Mouse (Mus musculus) heart, embryonic 10.5 days (tissue): ENCODE results near the gene Prkd2. TPM values are rescaled to one million over a fixed set of nuclear protein-coding genes. Genes with fewer than 3 reads are reported as not detected.

Experiments used
- DNase-seq: peaks from one replicate; pipeline ENCODE4 v3.0.0-alpha.2; 2017; ENCODE audit warnings: low spot score
- H3K27ac ChIP-seq: fragments of 300-500 bp; sonication (generic); 2 replicates; pipeline ENCODE4 v1.5.1; 2016; ENCODE audit warnings: mild to moderate bottlenecking
- H3K27me3 ChIP-seq: fragments of 300-500 bp; sonication (generic); 2 replicates; pipeline ENCODE4 v1.6.1; 2016; ENCODE audit warnings: mild to moderate bottlenecking; ENCODE audit not compliant: poor library complexity, insufficient read depth, severe bottlenecking
- H3K36me3 ChIP-seq: fragments of 300-500 bp; sonication (generic); 2 replicates; pipeline ENCODE4 v1.6.1; 2016; ENCODE audit warnings: mild to moderate bottlenecking, moderate library complexity
- H3K4me1 ChIP-seq: fragments of 300-500 bp; sonication (generic); 2 replicates; pipeline ENCODE4 v1.6.1; 2016; ENCODE audit warnings: mild to moderate bottlenecking
- H3K4me3 ChIP-seq: fragments of 300-500 bp; sonication (generic); 2 replicates; pipeline ENCODE4 v1.5.1; 2016; ENCODE audit warnings: mild to moderate bottlenecking, moderate library complexity
- H3K9me3 ChIP-seq: fragments of 300-500 bp; sonication (generic); 2 replicates; pipeline ENCODE4 v1.6.1; 2016; ENCODE audit warnings: mild to moderate bottlenecking, moderate library complexity
- WGBS: fragments of 180-500 bp; shearing (Covaris S2); methylation state at CpG from one replicate; pipeline ENCODE4 v1.1.7; 2016; 5-methylcytosine and 5-hydroxymethylcytosine counted together
- polyA plus RNA-seq: library from polyadenylated mRNA; unstranded; fragments of >200 nt; fragmentation: Nextera tagmentation; extraction: Ambion mirVana; gene quantifications from 2 replicates; pipeline ENCODE4 v1.2.1, GENCODE M21; 2016

Gene Prkd2
- polyA plus RNA-seq, 1 experiment from 2014 or later, result 8.9 TPM

DNA sequence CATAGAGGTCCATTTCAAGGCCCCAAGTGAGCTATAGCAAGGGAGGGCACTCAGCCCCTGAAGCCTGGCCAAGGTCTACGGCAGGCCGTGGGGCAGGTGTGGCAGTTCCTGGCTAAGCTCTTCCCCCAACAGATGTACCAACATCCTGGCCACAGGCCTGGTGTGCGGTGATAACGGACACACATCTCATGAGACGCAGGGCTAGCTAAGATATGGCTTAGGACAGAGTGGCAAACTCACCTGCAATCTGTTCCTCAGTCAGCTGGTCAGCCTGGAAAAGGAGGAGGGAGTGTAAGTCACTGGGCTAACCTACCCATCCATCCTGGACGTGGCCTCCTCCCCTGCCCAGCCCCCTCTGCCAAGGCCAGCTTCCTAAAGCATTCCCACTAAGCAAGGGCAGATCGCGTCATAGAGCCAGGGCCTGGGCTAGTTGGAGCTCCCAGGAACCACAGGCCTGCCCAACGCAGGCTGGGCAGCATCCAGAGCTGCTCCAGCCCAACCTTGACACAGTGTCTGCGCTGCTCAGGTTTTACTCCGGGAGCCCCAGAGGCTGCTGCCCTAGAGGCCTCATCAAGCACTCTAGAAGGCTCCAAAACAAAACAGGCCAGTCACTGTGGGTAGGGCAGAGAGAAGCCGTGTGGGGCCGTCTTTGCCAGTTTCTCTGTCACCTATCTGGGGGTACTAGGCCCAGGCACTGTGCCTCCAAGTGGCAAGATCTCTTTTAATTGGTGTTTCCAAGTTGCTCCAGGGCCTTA lies 76.9 kb downstream of the Prkd2 start:
- Histone ChIP-seq H3K27me3 (no peaks in the 10 kb centered on the region), H3K9me3 (no peaks in the 10 kb centered on the region), H3K4me1 (peaks cover 53% of the 10 kb centered on the region), H3K27ac (no peak overlapping the region), H3K4me3 (no peak overlapping the region), H3K36me3 (peaks cover 65% of the 10 kb centered on the region)
- no peak for DNase-seq
- 80% methylated on average over 13 of the region's 13 CpGs for WGBS

Other genes starting within 250 kb of the Prkd2 start
- 18.3 and 20.0 TPM in 2 replicates for gene Arhgap35, start 227.9 kb upstream of the Prkd2 start, polyA plus RNA-seq
- 0.19 and 0.30 TPM in 2 replicates for gene Ceacam15, start 167.2 kb upstream of the Prkd2 start, polyA plus RNA-seq
- not detected in 2 replicates for gene Ceacam9, start 121.0 kb upstream of the Prkd2 start, polyA plus RNA-seq
- gene Ap2s1, start 104.5 kb upstream of the Prkd2 start, polyA plus RNA-seq, result 243 and 270 TPM in 2 replicates
- gene Slc1a5, start 61.6 kb upstream of the Prkd2 start, polyA plus RNA-seq, result 47.0 TPM in 2 replicates
- 101 and 107 TPM in 2 replicates for gene Strn4, start 27.0 kb upstream of the Prkd2 start, polyA plus RNA-seq
- gene Fkrp, start 26.2 kb upstream of the Prkd2 start, polyA plus RNA-seq, result 29.5 and 36.7 TPM in 2 replicates
- 5.0 and 7.2 TPM in 2 replicates for gene Dact3, start 32.4 kb downstream of the Prkd2 start, polyA plus RNA-seq
- 3.0 and 6.3 TPM in 2 replicates for gene Gng8, start 48.9 kb downstream of the Prkd2 start, polyA plus RNA-seq
- gene Ptgir, start 63.6 kb downstream of the Prkd2 start, polyA plus RNA-seq, result 0.15 and 0.51 TPM in 2 replicates
- gene Calm3, start 81.2 kb downstream of the Prkd2 start, polyA plus RNA-seq, result 114 and 117 TPM in 2 replicates
- 1.7 and 2.2 TPM in 2 replicates for gene Pnmal2, start 101.8 kb downstream of the Prkd2 start, polyA plus RNA-seq
- gene Pnmal1, start 116.8 kb downstream of the Prkd2 start, polyA plus RNA-seq, result 0.16 and 0.30 TPM in 2 replicates
- 0.22 and 0.24 TPM in 2 replicates for gene Gm42372, start 140.2 kb downstream of the Prkd2 start, polyA plus RNA-seq
- 13.3 and 19.7 TPM in 2 replicates for gene Ccdc8, start 149.8 kb downstream of the Prkd2 start, polyA plus RNA-seq
- gene Ppp5c, start 185.0 kb downstream of the Prkd2 start, polyA plus RNA-seq, result 112 and 124 TPM in 2 replicates
- 18.2 and 31.3 TPM in 2 replicates for gene Hif3a, start 219.5 kb downstream of the Prkd2 start, polyA plus RNA-seq
- 0.03 and 0.04 TPM in 2 replicates for gene Psg16, start 231.1 kb downstream of the Prkd2 start, polyA plus RNA-seq